Mouse (Mus musculus) CD4-positive helper T cell, adult 2 months (primary cell): ENCODE data around the gene Pla2g4c.

ENCODE experiments used
- DNase-seq: peaks from one replicate; pipeline ENCODE4 v3.0.0-alpha.2; 2012; ENCODE audit warnings: low read depth, missing footprints, low spot score

Pla2g4c gene

GRCm38 (mm10) chr7:13380588-13380987 lies 56.1 kb downstream of the Pla2g4c start:
- no peak for DNase-seq

GRCm38 (mm10) chr7:13397832-13398231 lies 73.4 kb downstream of the Pla2g4c start, which contains the start of gene Cabp5:
Gene Cabp5, plus strand, starts transcription at chr7:13398132.
- no peak for DNase-seq
